Mouse (Mus musculus): ENCODE data around the gene Gm20431.

GRCm38 (mm10) chr2:167628872-167629271 lies 32.4 kb downstream of the Gm20431 start:
- TF ChIP-seq CTCF (IDR thresholded peaks at IDR 0.05) = no peak
- TF ChIP-seq EP300 (IDR thresholded peaks at IDR 0.05) = peak; percentile 29; the same call in 1 of the 2 replicates
